Mouse (Mus musculus): ENCODE data around the gene Sidt2.

Sidt2 gene

DNA sequence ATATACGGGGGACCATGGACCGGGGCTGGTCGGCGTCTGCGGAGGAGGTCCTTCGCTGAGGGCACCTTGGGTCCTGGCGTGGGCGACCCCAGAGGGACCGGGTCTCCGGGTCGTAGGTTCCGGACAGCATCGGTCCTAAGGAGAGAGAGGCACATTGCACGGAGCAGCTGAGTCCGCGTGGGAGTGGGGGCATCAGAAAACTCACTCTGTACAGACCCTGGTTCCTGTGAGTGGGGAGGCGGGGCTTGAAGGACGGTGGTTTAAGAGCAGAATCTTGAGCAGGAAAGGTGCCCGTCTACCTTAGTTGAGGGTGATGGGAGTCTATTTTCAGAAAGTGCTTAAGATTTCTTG is 48.0 kb downstream of the Sidt2 start:
- DNase-seq = peak; percentile 31 to 32

DNA sequence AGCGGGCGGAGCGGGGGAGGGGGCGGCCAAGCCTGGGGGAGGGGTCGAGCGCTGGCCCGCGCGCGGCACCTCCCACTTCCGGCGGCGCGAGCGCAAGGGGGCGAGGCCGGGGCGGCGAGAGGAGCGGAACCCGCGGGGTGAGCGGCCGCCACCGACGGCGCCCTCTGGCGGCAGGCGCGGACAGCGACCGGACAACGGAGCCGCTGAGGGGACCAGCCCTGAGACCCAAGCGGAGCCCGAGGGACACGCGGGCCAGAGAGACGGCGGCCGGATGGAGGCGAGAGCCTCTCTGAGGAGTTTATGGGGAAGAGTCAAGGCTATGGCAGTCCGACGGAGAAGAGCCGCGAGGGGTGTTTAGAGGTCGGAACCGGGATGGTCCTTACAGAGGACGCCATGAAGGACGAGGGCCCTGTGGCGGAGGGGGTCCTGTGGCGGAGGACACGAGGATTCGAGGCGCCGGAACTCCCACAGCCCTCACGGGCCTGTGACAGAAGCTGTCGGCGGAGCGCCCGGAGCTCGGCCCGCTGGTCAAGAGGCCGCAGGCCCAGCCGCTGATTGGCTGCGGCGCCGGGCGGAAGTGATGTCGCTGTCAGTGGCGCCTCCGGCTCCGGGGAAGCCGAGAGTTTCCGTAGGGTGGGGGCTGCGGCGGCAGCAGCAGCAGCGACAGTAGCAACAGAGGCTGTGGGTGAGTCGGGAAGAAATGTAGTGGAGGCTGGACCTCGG is 48.5 kb downstream of the Sidt2 start, which contains the start of the genes Pcsk7 and Rnf214:
Gene Pcsk7 (plus strand): TSS at position 143 of the 723 bp plus-strand sequence.
Gene Rnf214 (minus strand): TSS at position 557 of the 723 bp plus-strand sequence.
- DNase-seq = peak; percentile 91

DNA sequence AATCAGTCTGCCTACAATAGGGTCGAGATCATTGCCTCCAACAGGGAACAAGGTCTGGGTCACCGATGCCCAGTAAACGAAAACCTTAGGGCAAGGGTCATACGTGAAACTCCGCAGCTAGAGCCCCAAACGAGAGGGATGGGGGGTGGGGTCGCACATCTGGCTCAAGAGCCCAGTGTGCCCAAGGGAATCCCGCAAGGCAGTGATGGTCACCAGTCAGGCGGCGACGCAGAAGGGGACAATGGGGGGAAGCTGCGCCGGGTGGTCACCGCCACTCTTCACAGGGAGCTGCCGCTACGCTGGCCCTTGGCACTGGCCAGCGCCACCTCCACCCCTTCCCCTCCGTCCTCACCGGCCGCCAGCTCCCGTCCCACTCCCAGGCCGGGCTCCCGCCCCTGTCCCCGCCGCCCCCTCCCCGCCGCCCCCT is 49.2 kb downstream of the Sidt2 start:
- peak; percentile 23 to 32 for DNase-seq

DNA sequence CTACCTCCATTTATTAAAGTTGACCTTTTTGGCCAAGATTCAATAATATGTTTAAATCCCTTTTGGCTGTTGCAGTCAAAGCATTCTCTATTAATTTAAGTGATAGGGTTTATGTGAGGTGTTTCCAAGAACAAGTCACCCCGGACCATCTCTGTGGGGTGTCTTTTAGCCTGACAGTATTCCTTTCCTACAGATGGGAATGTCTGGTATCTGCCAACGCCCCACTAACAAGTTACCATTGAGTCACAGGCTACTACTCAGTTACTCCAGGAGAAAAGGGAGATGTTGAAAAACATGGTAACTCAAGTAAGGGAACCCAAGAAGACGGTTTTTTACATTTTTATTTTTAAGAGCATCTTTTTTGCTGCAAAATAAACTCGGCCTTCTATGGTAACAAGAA is 49.9 kb downstream of the Sidt2 start:
- DNase-seq = no peak

GRCm38 (mm10) chr9:45893681-45894080 is 61.4 kb downstream of the Sidt2 start:
- no peak for DNase-seq
